Comparison of ENCODE assay signal across 13 mouse cellular contexts in genomic region chr19:11537336-11537735, GRCm38 (mm10). TPM values are rescaled to one million over a fixed set of nuclear protein-coding genes. Genes with fewer than 3 reads are reported as not detected.
A peak's percentile ranks its signal among the peaks of the same experiment; 100 is the strongest.
DNase-seq lines count a peak whose midpoint lies in the region; ATAC-seq and TF ChIP-seq lines count a peak whose summit lies in the region.
"Had no signal": no experiment of that assay in that cellular context is flagged by ENCODE, and none has a peak within 500 bp of the region (broad histone marks: within the 10 kb centered on the region; RNA-seq: fewer than 3 reads in every experiment).

No protein-coding gene starts in this region.

- in situ Hi-C loops in ES-E14 (cut with MboI; ENCODE audit: low sequenced_read_pairs in 2 of 2, unreplicated experiment in 2 of 2) = no loop called here

- no peaks in the 10 kb centered on the region for H3K27me3 ChIP-seq in kidney, embryonic 16.5 days (ENCODE audit: insufficient read depth, low read length)
- no peaks in the 10 kb centered on the region for H3K27me3 ChIP-seq in limb, embryonic 10.5 days (ENCODE audit: low read depth, poor library complexity, severe bottlenecking)
- H3K27me3 ChIP-seq: embryonic facial prominence, embryonic 13.5 days; megakaryocyte, embryonic 14.5 days had no signal

- no peaks in the 10 kb centered on the region for H3K36me3 ChIP-seq in kidney, embryonic 16.5 days (ENCODE audit: insufficient read depth, low read length)
- no peaks in the 10 kb centered on the region for H3K36me3 ChIP-seq in ES-E14 (ENCODE audit: control insufficient read depth, insufficient read depth, low read length, poor library complexity, severe bottlenecking)
- no peaks in the 10 kb centered on the region for H3K36me3 ChIP-seq in limb, embryonic 10.5 days
- H3K36me3 ChIP-seq: embryonic facial prominence, embryonic 13.5 days had no signal

- no peak for DNase-seq in kidney, adult 9 months
- DNase-seq in ES-E14 (ENCODE audit: low read depth, low spot score) = peak; percentile 29
- DNase-seq in embryo, embryonic 11.5 days (ENCODE audit: low read depth, low spot score) = peak; percentile 5
- peak; percentile 39 for DNase-seq in limb, embryonic 10.5 days (ENCODE audit: low spot score)
- DNase-seq in layer of hippocampus, adult 2 months (ENCODE audit: low spot score in 2 of 2) = no peak
- no peak for DNase-seq in natural killer cell, adult 2 months (ENCODE audit: low spot score in 2 of 2)
- DNase-seq in thymus, postnatal 36 days = no peak
- DNase-seq: kidney, adult 8-10 months; thymus, adult 18-20 months had no signal

- no peak overlapping the region for H3K27ac ChIP-seq in kidney, embryonic 16.5 days (ENCODE audit: low read length)
- no peak overlapping the region for H3K27ac ChIP-seq in ES-E14 (ENCODE audit: insufficient read depth, low read depth, low read length, poor library complexity, severe bottlenecking)
- H3K27ac ChIP-seq in limb, embryonic 10.5 days = 0 out of 2 replicates have a peak overlapping the region, but pooled peaks have one; percentile 61
- H3K27ac ChIP-seq in layer of hippocampus, adult 2 months = no peak overlapping the region
- H3K27ac ChIP-seq: embryonic facial prominence, embryonic 13.5 days had no signal

- H3K9ac ChIP-seq in kidney, embryonic 16.5 days (replicated peaks; ENCODE audit: low read length) = no peak overlapping the region
- H3K9ac ChIP-seq in ES-E14 (ENCODE audit: insufficient read depth, low read depth, low read length, poor library complexity, severe bottlenecking) = no peak overlapping the region
- H3K9ac ChIP-seq: embryonic facial prominence, embryonic 13.5 days had no signal

- H3K4me3 ChIP-seq in kidney, embryonic 16.5 days (ENCODE audit: low read length) = no peak overlapping the region
- H3K4me3 ChIP-seq in ES-E14 (ENCODE audit: insufficient read depth in 1 of 2, low read depth in 1 of 2, low read length in 2 of 2, poor library complexity in 1 of 2, severe bottlenecking in 1 of 2) = no peak overlapping the region
- no peak overlapping the region for H3K4me3 ChIP-seq in limb, embryonic 10.5 days
- no peak overlapping the region for H3K4me3 ChIP-seq in layer of hippocampus, adult 2 months
- H3K4me3 ChIP-seq: embryonic facial prominence, embryonic 13.5 days; megakaryocyte, embryonic 14.5 days had no signal

- no peaks in the 10 kb centered on the region for H3K4me1 ChIP-seq in kidney, embryonic 16.5 days (ENCODE audit: insufficient read depth, low read length)
- H3K4me1 ChIP-seq in ES-E14 (ENCODE audit: control insufficient read depth in 2 of 2, insufficient read depth in 2 of 2, low read length in 2 of 2, poor library complexity in 1 of 2) = peaks cover 0 to 6% of the 10 kb centered on the region in 2 experiments; a peak in 1 of 4 replicates
- peaks cover 8% of the 10 kb centered on the region for H3K4me1 ChIP-seq in limb, embryonic 10.5 days
- H3K4me1 ChIP-seq: embryonic facial prominence, embryonic 13.5 days; megakaryocyte, embryonic 14.5 days had no signal

- ATAC-seq in kidney, embryonic 16.5 days (ENCODE audit: low FRiP score, low TSS enrichment) = 0 out of 2 replicates have a peak, but pooled peaks have one; percentile 19

- H3K9me3 ChIP-seq in kidney, embryonic 16.5 days (ENCODE audit: low read length) = no peaks in the 10 kb centered on the region
- H3K9me3 ChIP-seq in ES-E14 (ENCODE audit: control insufficient read depth, insufficient read depth, low read depth, low read length) = no peaks in the 10 kb centered on the region
- no peaks in the 10 kb centered on the region for H3K9me3 ChIP-seq in limb, embryonic 10.5 days (replicated peaks)
- H3K9me3 ChIP-seq: embryonic facial prominence, embryonic 13.5 days; megakaryocyte, embryonic 14.5 days had no signal

- no peak overlapping the region for H3K4me2 ChIP-seq in kidney, embryonic 16.5 days (replicated peaks; ENCODE audit: low read depth, low read length)
- H3K4me2 ChIP-seq: embryonic facial prominence, embryonic 13.5 days had no signal

- WGBS in kidney, embryonic 16.5 days = 28% methylated on average over 2 of the region's 2 CpGs
- 14% methylated on average over 2 of the region's 2 CpGs for WGBS in limb, embryonic 10.5 days

- TF ChIP-seq CTCF in layer of hippocampus, adult 2 months (conservative IDR thresholded peaks at IDR 0.05) = no peak

TF ChIP-seq in ES-E14, 5 proteins besides CTCF, POLR2A, EP300 and RAD21:
- TF ChIP-seq ZNF384 (IDR thresholded peaks at IDR 0.05; ENCODE audit: low read depth, low read length) (no peak), ZC3H11A (IDR thresholded peaks at IDR 0.05; ENCODE audit: borderline replicate concordance, low read depth, low read length) (no peak), CHD2 (IDR thresholded peaks at IDR 0.05; ENCODE audit: low read depth, low read length) (no peak)

RNA-seq across cellular contexts. Expression of gene Ms4a4d, which starts 0.7 kb away (rescaled TPM):
- polyA plus RNA-seq in kidney, embryonic 16.5 days (2015; fragmentation: Nextera tagmentation; extraction: Ambion mirVana) = 0.17 and 0.19 TPM in 2 replicates
- 0.58 and 1.8 TPM in 2 replicates for total RNA-seq in ES-E14 (2012; rRNA removed)
- polyA plus RNA-seq in limb, embryonic 10.5 days (2016; fragmentation: Nextera tagmentation; extraction: Ambion mirVana) = 0.31 and 0.36 TPM in 2 replicates
- not detected for total RNA-seq in layer of hippocampus, adult 2 months (2021)
- total RNA-seq: left cerebral cortex, postnatal 10 days had no signal

RNA-seq across cellular contexts. Expression of gene Ms4a6b, which starts 21.0 kb away (rescaled TPM):
- polyA plus RNA-seq in kidney, embryonic 16.5 days (2015; fragmentation: Nextera tagmentation; extraction: Ambion mirVana) = 3.2 and 4.1 TPM in 2 replicates
- total RNA-seq in ES-E14 (2012; rRNA removed) = not detected in 2 replicates
- polyA plus RNA-seq in limb, embryonic 10.5 days (2016; fragmentation: Nextera tagmentation; extraction: Ambion mirVana) = 0.60 and 1.1 TPM in 2 replicates
- total RNA-seq in layer of hippocampus, adult 2 months (2021) = 1 to 10 TPM; 1.2 to 1.4 TPM

RNA-seq across cellular contexts. Expression of gene Gm8369, which starts 51.6 kb away (rescaled TPM):
- polyA plus RNA-seq in kidney, embryonic 16.5 days (2015; fragmentation: Nextera tagmentation; extraction: Ambion mirVana) = not detected in 2 replicates
- not detected in 2 replicates for total RNA-seq in ES-E14 (2012; rRNA removed)
- polyA plus RNA-seq in limb, embryonic 10.5 days (2016; fragmentation: Nextera tagmentation; extraction: Ambion mirVana) = not detected in 2 replicates
- under 1 TPM; 0.36 to 0.83 TPM for total RNA-seq in layer of hippocampus, adult 2 months (2021)
- polyA plus RNA-seq: embryonic facial prominence, embryonic 13.5 days had no signal

Comparison
In these comparisons a context has a peak if more than half of its experiments do, and no peak if none do; other contexts are left out.
1. DNase-seq: peak in ES-E14 (single experiment), embryo, embryonic 11.5 days (single experiment) and limb, embryonic 10.5 days (single experiment); none in kidney, adult 9 months (single experiment), layer of hippocampus, adult 2 months (0 of 2), natural killer cell, adult 2 months (0 of 2) and thymus, postnatal 36 days (0 of 2).